In genomic region chr7:80231971-80232488, GRCm38 (mm10) we compare ENCODE assay signal across 8 mouse cellular contexts. TPM values are rescaled to one million over a fixed set of nuclear protein-coding genes. Genes with fewer than 3 reads are reported as not detected.
DNase-seq lines count a peak whose midpoint lies in the region; ATAC-seq and TF ChIP-seq lines count a peak whose summit lies in the region.

No protein-coding gene starts in this region.

- TF ChIP-seq CTCF in kidney, adult 2 months (conservative IDR thresholded peaks at IDR 0.05; ENCODE audit: insufficient read depth, insufficient read length, low read depth, low read length) = no peak

- TF ChIP-seq POLR2A in kidney, adult 2 months (IDR thresholded peaks at IDR 0.05; ENCODE audit: low read depth, low read length) = no peak

- 1% methylated on average over 29 of the region's 29 CpGs for WGBS in embryonic facial prominence, embryonic 12.5 days
- WGBS in kidney, adult 2 months = under 1% methylated on average over 29 of the region's 29 CpGs

- no peaks in the 10 kb centered on the region for H3K27me3 ChIP-seq in embryonic facial prominence, embryonic 12.5 days
- no peaks in the 10 kb centered on the region for H3K27me3 ChIP-seq in kidney, adult 2 months (replicated peaks; ENCODE audit: control insufficient read depth, insufficient read depth, low read length)

- H3K36me3 ChIP-seq in embryonic facial prominence, embryonic 12.5 days = peaks cover 6% of the 10 kb centered on the region; the same call in 1 of the 2 replicates
- peaks cover 2% of the 10 kb centered on the region; the same call in 1 of the 2 replicates for H3K36me3 ChIP-seq in kidney, adult 2 months (ENCODE audit: control insufficient read depth, insufficient read depth, low read length)

- DNase-seq in retina, postnatal 7 days (ENCODE audit: low read depth, low spot score) = peak; percentile 24
- DNase-seq in retina, embryonic 14.5 days (ENCODE audit: low spot score) = no peak
- peak; percentile 89 for DNase-seq in kidney, adult 2 months
- DNase-seq in lung, postnatal 14 days = peak; percentile 39
- DNase-seq in left cerebral cortex, postnatal 14 days (ENCODE audit: low spot score in 2 of 2) = no peak
- DNase-seq in thymus, postnatal 4 days = no peak
- no peak for DNase-seq in frontal cortex, adult 2 months (ENCODE audit: extremely low spot score in 1 of 2, low spot score in 1 of 2)

- peak; percentile 48; the same call in 1 of the 2 replicates for ATAC-seq in embryonic facial prominence, embryonic 12.5 days (ENCODE audit: insufficient number of reproducible peaks, insufficient read depth, low FRiP score, low TSS enrichment)

- H3K9ac ChIP-seq in embryonic facial prominence, embryonic 12.5 days = peak overlapping the region; percentile 55

- H3K4me3 ChIP-seq in embryonic facial prominence, embryonic 12.5 days = peak overlapping the region; percentile 62
- peak overlapping the region; percentile 81 for H3K4me3 ChIP-seq in kidney, adult 2 months (ENCODE audit: insufficient read depth, low read depth, low read length)

- intact Hi-C loops in left cerebral cortex, postnatal 14 days (cut with DNase I) = no loop called here

- H3K4me1 ChIP-seq in embryonic facial prominence, embryonic 12.5 days = peaks cover 11% of the 10 kb centered on the region
- peaks cover 25% of the 10 kb centered on the region for H3K4me1 ChIP-seq in kidney, adult 2 months (ENCODE audit: control insufficient read depth, insufficient read depth, low read length)

- no peak overlapping the region for H3K27ac ChIP-seq in embryonic facial prominence, embryonic 12.5 days
- peak overlapping the region; percentile 84 for H3K27ac ChIP-seq in kidney, adult 2 months (ENCODE audit: insufficient read depth, low read depth, low read length)

- H3K9me3 ChIP-seq in embryonic facial prominence, embryonic 12.5 days = no peaks in the 10 kb centered on the region

- peak overlapping the region; percentile 82 for H3K4me2 ChIP-seq in embryonic facial prominence, embryonic 12.5 days (replicated peaks)

RNA-seq across cellular contexts. Expression of gene Cib1, which starts 0.6 kb away (rescaled TPM):
- polyA plus RNA-seq in embryonic facial prominence, embryonic 12.5 days (2016; fragmentation: Nextera tagmentation; extraction: Ambion mirVana) = 54.2 and 56.0 TPM in 2 replicates
- 333 and 344 TPM in 2 replicates for polyA plus RNA-seq in kidney, adult 2 months (2012; rRNA removed)
- total RNA-seq in left cerebral cortex, postnatal 14 days (2021) = 10 to 100 TPM; 18.7 to 22.0 TPM
- polyA plus RNA-seq in frontal cortex, adult 2 months (2012; rRNA removed) = 31.0 and 32.0 TPM in 2 replicates

RNA-seq across cellular contexts. Expression of gene Gdpgp1, which starts 0.6 kb away (rescaled TPM):
- polyA plus RNA-seq in embryonic facial prominence, embryonic 12.5 days (2016; fragmentation: Nextera tagmentation; extraction: Ambion mirVana) = 3.7 and 4.0 TPM in 2 replicates
- 2.4 and 2.6 TPM in 2 replicates for polyA plus RNA-seq in kidney, adult 2 months (2012; rRNA removed)
- 1 to 10 TPM; 6.6 to 6.7 TPM for total RNA-seq in left cerebral cortex, postnatal 14 days (2021)
- polyA plus RNA-seq in frontal cortex, adult 2 months (2012; rRNA removed) = 2.8 and 3.2 TPM in 2 replicates

RNA-seq across cellular contexts. Expression of gene Ttll13, which starts 14.1 kb away (rescaled TPM):
- 0.59 and 1.2 TPM in 2 replicates for polyA plus RNA-seq in embryonic facial prominence, embryonic 12.5 days (2016; fragmentation: Nextera tagmentation; extraction: Ambion mirVana)
- polyA plus RNA-seq in kidney, adult 2 months (2012; rRNA removed) = 1.4 and 1.7 TPM in 2 replicates
- total RNA-seq in left cerebral cortex, postnatal 14 days (2021) = 1 to 10 TPM in 1 of 2 experiments, under 1 TPM in 1; 0.95 to 1.2 TPM
- polyA plus RNA-seq in frontal cortex, adult 2 months (2012; rRNA removed) = 0.90 and 1.7 TPM in 2 replicates

RNA-seq across cellular contexts. Expression of gene Ngrn, which starts 29.0 kb away (rescaled TPM):
- 56.2 and 59.6 TPM in 2 replicates for polyA plus RNA-seq in embryonic facial prominence, embryonic 12.5 days (2016; fragmentation: Nextera tagmentation; extraction: Ambion mirVana)
- polyA plus RNA-seq in kidney, adult 2 months (2012; rRNA removed) = 21.6 TPM in 2 replicates
- total RNA-seq in left cerebral cortex, postnatal 14 days (2021) = 10 to 100 TPM; 39.9 to 42.4 TPM
- polyA plus RNA-seq in frontal cortex, adult 2 months (2012; rRNA removed) = 62.9 and 64.6 TPM in 2 replicates

RNA-seq across cellular contexts. Expression of gene Vps33b, which starts 37.4 kb away (rescaled TPM):
- polyA plus RNA-seq in embryonic facial prominence, embryonic 12.5 days (2016; fragmentation: Nextera tagmentation; extraction: Ambion mirVana) = 14.5 and 14.9 TPM in 2 replicates
- 8.8 and 10.1 TPM in 2 replicates for polyA plus RNA-seq in kidney, adult 2 months (2012; rRNA removed)
- total RNA-seq in left cerebral cortex, postnatal 14 days (2021) = 10 to 100 TPM; 19.3 to 19.6 TPM
- 26.2 and 27.3 TPM in 2 replicates for polyA plus RNA-seq in frontal cortex, adult 2 months (2012; rRNA removed)

Comparison
In these comparisons a context has a peak if more than half of its experiments do, and no peak if none do; other contexts are left out.
1. DNase-seq: peak in retina, postnatal 7 days (single experiment), kidney, adult 2 months (single experiment) and lung, postnatal 14 days (single experiment); none in retina, embryonic 14.5 days (single experiment), left cerebral cortex, postnatal 14 days (0 of 2), thymus, postnatal 4 days (single experiment) and frontal cortex, adult 2 months (0 of 2).